Mouse (Mus musculus) midbrain, embryonic 10.5 days (tissue): ENCODE measurements around the gene Itga3. TPM values are rescaled to one million over a fixed set of nuclear protein-coding genes. Genes with fewer than 3 reads are reported as not detected.

Experiments
- DNase-seq: peaks from one replicate; pipeline ENCODE4 v3.0.0-alpha.2; 2017; ENCODE audit warnings: low spot score
- H3K27ac ChIP-seq: fragments of 300-500 bp; sonication (generic); replicated peaks from 2 replicates; pipeline ENCODE4 v1.5.1; 2016; ENCODE audit warnings: mild to moderate bottlenecking
- H3K27me3 ChIP-seq: fragments of 300-500 bp; sonication (generic); 2 replicates; pipeline ENCODE4 v1.6.1; 2016; ENCODE audit warnings: low read depth, mild to moderate bottlenecking; ENCODE audit not compliant: poor library complexity, severe bottlenecking
- H3K36me3 ChIP-seq: fragments of 300-500 bp; sonication (generic); 2 replicates; pipeline ENCODE4 v1.6.1; 2016; ENCODE audit warnings: mild to moderate bottlenecking, moderate library complexity
- H3K4me1 ChIP-seq: fragments of 300-500 bp; sonication (generic); 2 replicates; pipeline ENCODE4 v1.6.1; 2016
- H3K4me3 ChIP-seq: fragments of 300-500 bp; sonication (generic); 2 replicates; pipeline ENCODE4 v1.5.1; 2016; ENCODE audit warnings: mild to moderate bottlenecking, moderate library complexity
- H3K9me3 ChIP-seq: fragments of 300-500 bp; sonication (generic); replicated peaks from 2 replicates; pipeline ENCODE4 v1.6.1; 2016; ENCODE audit warnings: mild to moderate bottlenecking
- WGBS: fragments of 180-500 bp; shearing (Covaris S2); methylation state at CpG from one replicate; pipeline ENCODE4 v1.1.7; 2016; 5-methylcytosine and 5-hydroxymethylcytosine counted together
- polyA plus RNA-seq: library from polyadenylated mRNA; unstranded; fragments of >200 nt; fragmentation: Nextera tagmentation; extraction: Ambion mirVana; gene quantifications from 2 replicates; pipeline ENCODE4 v1.2.1, GENCODE M21; 2016

Gene Itga3
- polyA plus RNA-seq, 1 experiment from 2014 or later = 5.4 TPM

GRCm38 (mm10) chr11:95001058-95001457 is 75.5 kb downstream of the Itga3 start:
- Histone ChIP-seq H3K36me3 (peaks cover 99% of the 10 kb centered on the region), H3K27me3 (no peaks in the 10 kb centered on the region)
- DNase-seq = peak; percentile 73

GRCm38 (mm10) chr11:95000548-95000947 is 76.1 kb downstream of the Itga3 start:
- Histone ChIP-seq H3K27ac (peak overlapping the region; percentile 71), H3K4me1 (peaks cover 47% of the 10 kb centered on the region), H3K4me3 (peak overlapping the region; percentile 14; the same call in 1 of the 2 replicates), H3K36me3 (peaks cover 99% of the 10 kb centered on the region), H3K27me3 (no peaks in the 10 kb centered on the region), H3K9me3 (no peaks in the 10 kb centered on the region)
- WGBS = 59% methylated on average over 4 of the region's 4 CpGs
- no peak for DNase-seq

More at GRCm38 (mm10) chr11:95001058-95001457, 75.5 kb downstream of the Itga3 start:
- H3K27ac ChIP-seq = peak overlapping the region; percentile 71
- 3% methylated on average over 8 of the region's 8 CpGs for WGBS
- peaks cover 47% of the 10 kb centered on the region for H3K4me1 ChIP-seq
- H3K4me3 ChIP-seq = peak overlapping the region; percentile 10; the same call in 1 of the 2 replicates
- no peaks in the 10 kb centered on the region for H3K9me3 ChIP-seq

- Histone ChIP-seq H3K9me3 (no peaks in the 10 kb centered on the region), H3K4me3 (peak overlapping the region; percentile 7; the same call in 1 of the 2 replicates), H3K4me1 (peaks cover 47% of the 10 kb centered on the region), H3K27ac (peak overlapping the region; percentile 71), H3K36me3 (peaks cover 98% of the 10 kb centered on the region), H3K27me3 (no peaks in the 10 kb centered on the region)
- 83% methylated on average over 8 of the region's 8 CpGs for WGBS
- DNase-seq = no peak
Observed at GRCm38 (mm10) chr11:95000128-95000527, 76.5 kb downstream of the Itga3 start.

- Histone ChIP-seq H3K27me3 (no peaks in the 10 kb centered on the region), H3K27ac (peak overlapping the region; percentile 61), H3K36me3 (peaks cover 90% of the 10 kb centered on the region), H3K4me1 (peaks cover 61% of the 10 kb centered on the region), H3K9me3 (no peaks in the 10 kb centered on the region), H3K4me3 (peak overlapping the region; percentile 24; the same call in 1 of the 2 replicates)
- no peak for DNase-seq
- WGBS = 88% methylated on average over 16 of the region's 16 CpGs
Observed at GRCm38 (mm10) chr11:94998041-94998531, 78.5 kb downstream of the Itga3 start.

- Histone ChIP-seq H3K27me3 (no peaks in the 10 kb centered on the region), H3K36me3 (peaks cover 86% of the 10 kb centered on the region), H3K27ac (peak overlapping the region; percentile 61), H3K9me3 (no peaks in the 10 kb centered on the region), H3K4me1 (peaks cover 65% of the 10 kb centered on the region), H3K4me3 (no peak overlapping the region)
- DNase-seq = no peak
- WGBS = 79% methylated on average over 5 of the region's 5 CpGs
Observed at GRCm38 (mm10) chr11:94997596-94997995, 79.0 kb downstream of the Itga3 start.

DNA sequence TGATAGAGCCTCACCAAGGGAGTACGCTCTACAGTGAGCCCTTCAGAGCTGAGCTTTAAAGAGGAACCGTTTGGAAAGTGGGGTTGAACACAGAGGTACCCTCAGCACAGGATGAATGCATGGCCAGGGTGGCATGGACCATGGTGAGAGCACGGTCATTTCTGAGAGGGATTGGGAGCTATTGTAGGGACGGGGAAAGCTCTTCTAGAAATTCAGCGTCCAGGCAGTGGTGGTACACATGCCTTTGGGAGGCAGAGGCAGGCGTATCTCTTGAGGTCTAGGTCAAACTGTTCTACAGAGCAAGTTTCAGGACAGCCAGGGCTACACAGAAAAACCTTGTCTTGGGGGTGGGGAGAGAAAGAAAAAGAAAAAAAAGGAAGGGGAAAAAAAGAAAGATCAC is 79.6 kb downstream of the Itga3 start:
- Histone ChIP-seq H3K4me1 (peaks cover 72% of the 10 kb centered on the region), H3K27ac (peak overlapping the region; percentile 43; the same call in 1 of the 2 replicates)
- 93% methylated on average over 6 of the region's 6 CpGs for WGBS

DNA sequence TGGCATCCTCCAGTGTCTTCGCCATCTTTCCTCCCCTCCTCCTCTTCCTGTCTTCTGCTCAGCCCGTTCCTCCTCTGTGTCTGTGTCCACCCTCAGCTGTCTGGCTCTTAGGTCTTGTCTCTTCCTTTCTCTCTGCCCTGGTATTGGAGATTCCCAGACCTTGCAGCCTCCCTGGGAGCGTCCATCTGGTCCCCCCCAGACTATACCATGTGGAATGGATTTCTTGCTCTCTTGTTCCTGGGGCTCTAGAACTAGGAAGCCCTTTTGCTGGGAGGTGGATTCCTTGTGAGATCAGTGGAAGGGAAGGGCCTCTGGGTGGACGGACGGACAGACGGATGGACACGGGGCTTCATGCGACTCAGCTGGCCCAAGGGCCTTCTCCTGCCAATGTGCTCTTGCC is 80.5 kb downstream of the Itga3 start:
- H3K4me3 ChIP-seq = peak overlapping the region; percentile 20; the same call in 1 of the 2 replicates
- WGBS = 90% methylated on average over 8 of the region's 8 CpGs
- no peaks in the 10 kb centered on the region for H3K9me3 ChIP-seq
- peak overlapping the region; percentile 43 for H3K27ac ChIP-seq
- H3K4me1 ChIP-seq = peaks cover 78% of the 10 kb centered on the region
- DNase-seq = no peak
- H3K36me3 ChIP-seq = peaks cover 71% of the 10 kb centered on the region
- H3K27me3 ChIP-seq = no peaks in the 10 kb centered on the region

More for the DNA sequence above, 79.6 kb downstream of the Itga3 start:
- Histone ChIP-seq H3K4me3 (no peak overlapping the region), H3K36me3 (peaks cover 79% of the 10 kb centered on the region), H3K27me3 (no peaks in the 10 kb centered on the region), H3K9me3 (no peaks in the 10 kb centered on the region)
- DNase-seq = no peak

GRCm38 (mm10) chr11:94994947-94995772 is 81.4 kb downstream of the Itga3 start:
- WGBS = 90% methylated on average over 11 of the region's 11 CpGs
- no peaks in the 10 kb centered on the region for H3K27me3 ChIP-seq
- H3K4me1 ChIP-seq = peaks cover 76% of the 10 kb centered on the region
- H3K27ac ChIP-seq = peak overlapping the region; percentile 96
- H3K9me3 ChIP-seq = no peaks in the 10 kb centered on the region
- H3K4me3 ChIP-seq = peak overlapping the region; percentile 81
- H3K36me3 ChIP-seq = peaks cover 62% of the 10 kb centered on the region
- no peak for DNase-seq

Other genes with a start within 250 kb of the Itga3 start
- gene Col1a1, start 140.6 kb downstream of the Itga3 start, polyA plus RNA-seq = 85.4 and 177 TPM in 2 replicates
- gene Hils1, start 109.2 kb downstream of the Itga3 start, polyA plus RNA-seq = not detected in 2 replicates
- gene Sgca, start 100.5 kb downstream of the Itga3 start, polyA plus RNA-seq = 0.20 TPM in 1 of 2 replicates, not detected in the other
- 8.6 and 9.0 TPM in 2 replicates for gene Ppp1r9b, start 85.8 kb downstream of the Itga3 start, polyA plus RNA-seq
- 40.8 and 58.6 TPM in 2 replicates for gene Samd14, start 66.9 kb downstream of the Itga3 start, polyA plus RNA-seq
- gene Pdk2, start 35.4 kb downstream of the Itga3 start, polyA plus RNA-seq = 9.7 and 15.3 TPM in 2 replicates
- 0.89 and 1.3 TPM in 2 replicates for gene Dlx3, start 43.3 kb upstream of the Itga3 start, polyA plus RNA-seq
- gene Dlx4, start 69.5 kb upstream of the Itga3 start, polyA plus RNA-seq = 0.10 and 0.15 TPM in 2 replicates
- not detected in 2 replicates for gene Tac4, start 184.7 kb upstream of the Itga3 start, polyA plus RNA-seq
- gene Kat7, start 233.4 kb upstream of the Itga3 start, polyA plus RNA-seq = 91.6 and 97.6 TPM in 2 replicates